Mouse (Mus musculus) erythroblast, embryonic 14.5 days (primary cell): ENCODE data around the gene Flg.

Experiments used
- GATA1 ChIP-seq: IDR thresholded peaks from 2 replicates; pipeline ENCODE4 v1.6.1; 2012; ENCODE audit warnings: low read length, inconsistent platforms, mixed read lengths
- TAL1 ChIP-seq: IDR thresholded peaks from 3 replicates; pipeline ENCODE4 v1.6.1; 2012; ENCODE audit warnings: low read length, inconsistent platforms, mixed read lengths

DNA sequence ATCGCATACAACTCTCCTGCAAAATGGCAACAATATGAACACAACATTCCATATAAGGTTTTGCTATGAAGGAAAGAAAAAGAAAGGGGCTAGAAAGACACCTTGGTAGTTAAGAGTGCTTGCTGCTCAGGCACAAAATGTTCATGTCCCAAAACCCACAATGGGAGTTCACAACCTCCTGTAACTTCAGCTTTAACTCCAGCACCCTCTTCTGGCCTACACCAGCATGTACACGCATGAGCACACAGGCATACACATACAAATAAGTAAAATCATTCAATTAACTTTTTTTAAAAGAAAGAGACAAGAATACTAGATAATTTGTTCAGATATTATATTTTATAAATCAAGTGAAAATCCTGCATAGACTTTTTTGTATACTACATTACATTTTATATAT is 32.8 kb downstream of the Flg start:
- no peak for TF ChIP-seq TAL1
- no peak for TF ChIP-seq GATA1
